Mouse (Mus musculus) left cerebral cortex, postnatal 25 days (tissue): ENCODE results near the gene Nr1i2. TPM values are rescaled to one million over a fixed set of nuclear protein-coding genes. Genes with fewer than 3 reads are reported as not detected.

Experiments
- DNase-seq, 2 experiments: peaks; one replicate each; pipeline ENCODE4 v3.0.0; 2022; ENCODE audit warnings: low spot score in 2 of 2, mixed read lengths in 1 of 2
- intact Hi-C: fragments of 180-260 bp; cut with DNase I; formaldehyde crosslinking; loops from one replicate; pipeline ENCODE4 v1.15.1; 2025
- total RNA-seq, 2 experiments: library from RNA; stranded (reverse); gene quantifications; 2 replicates each; pipeline ENCODE4 v1.2.3; 2021

Gene Nr1i2
- total RNA-seq, 2 experiments from 2014 or later, result not detected

- intact Hi-C loops, result no loop called here
- no peak for DNase-seq
These were observed 5.8 kb downstream of the Nr1i2 start for GRCm38 (mm10) chr16:38288851-38289250.

DNA sequence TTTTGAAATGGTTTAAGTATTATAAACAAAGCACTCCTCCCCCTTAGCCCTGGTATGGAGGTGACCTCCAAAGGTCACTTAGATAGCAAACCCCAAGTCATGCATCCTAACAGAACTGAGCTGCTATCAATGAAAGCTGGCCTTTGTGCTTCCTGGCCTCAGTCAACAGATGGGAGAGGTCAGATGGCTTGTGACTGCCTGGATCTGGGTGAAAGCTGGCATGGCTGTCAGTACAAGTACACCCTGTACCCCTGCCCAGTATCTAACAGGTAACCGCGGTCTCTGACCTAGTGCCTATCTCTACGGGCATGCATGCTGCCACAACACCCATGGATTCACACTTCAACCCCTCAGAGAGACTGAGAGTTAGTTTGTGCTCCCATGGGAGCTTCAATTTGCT lies 6.9 kb downstream of the Nr1i2 start:
- intact Hi-C loops, result no loop called here
- no peak for DNase-seq

DNA sequence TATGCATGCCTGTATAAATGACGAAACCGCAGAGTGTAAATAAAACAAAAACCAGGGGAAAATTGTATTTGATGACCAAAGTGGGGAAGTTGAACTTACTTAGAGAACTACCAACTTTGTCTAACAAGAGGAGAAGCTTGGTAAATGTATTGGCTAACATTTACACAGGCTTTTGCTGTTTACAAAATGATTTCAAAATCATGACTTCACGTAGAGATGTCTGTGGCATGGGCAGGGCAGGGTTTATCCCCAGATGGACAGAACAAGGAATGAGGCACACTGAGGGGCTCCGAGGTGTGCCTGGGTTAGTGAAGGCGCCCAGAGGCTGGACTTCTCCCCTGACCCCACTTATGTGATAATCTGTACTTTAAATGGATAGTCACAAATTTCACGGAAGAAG lies 7.3 kb downstream of the Nr1i2 start:
- DNase-seq, result no peak
- intact Hi-C loops, result no loop called here

GRCm38 (mm10) chr16:38286541-38286940 lies 8.1 kb downstream of the Nr1i2 start:
- intact Hi-C loops, result no loop called here
- no peak for DNase-seq

GRCm38 (mm10) chr16:38285801-38286200 lies 8.8 kb downstream of the Nr1i2 start:
- DNase-seq, result no peak
- intact Hi-C loops, result no loop called here

DNA sequence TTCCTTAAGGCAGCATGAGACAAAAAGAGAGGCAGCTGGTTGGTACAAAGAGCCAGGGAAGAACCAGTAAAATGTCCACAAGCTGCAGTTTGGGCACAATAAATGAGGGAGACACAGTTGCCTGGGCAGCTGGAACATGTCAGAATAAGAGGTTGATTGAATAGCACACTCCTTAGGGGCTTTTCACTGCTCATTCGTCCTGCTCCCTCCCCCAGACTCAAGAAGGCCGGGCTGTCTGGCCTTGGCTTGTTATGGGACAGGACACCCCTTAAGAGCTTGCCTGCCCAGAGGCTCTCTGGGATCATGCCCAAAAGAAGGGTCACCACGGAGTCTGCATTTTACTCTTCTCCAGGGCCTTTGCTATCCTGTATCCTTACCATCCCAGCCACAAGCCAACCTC lies 11.3 kb downstream of the Nr1i2 start:
- intact Hi-C loops, result no loop called here

DNA sequence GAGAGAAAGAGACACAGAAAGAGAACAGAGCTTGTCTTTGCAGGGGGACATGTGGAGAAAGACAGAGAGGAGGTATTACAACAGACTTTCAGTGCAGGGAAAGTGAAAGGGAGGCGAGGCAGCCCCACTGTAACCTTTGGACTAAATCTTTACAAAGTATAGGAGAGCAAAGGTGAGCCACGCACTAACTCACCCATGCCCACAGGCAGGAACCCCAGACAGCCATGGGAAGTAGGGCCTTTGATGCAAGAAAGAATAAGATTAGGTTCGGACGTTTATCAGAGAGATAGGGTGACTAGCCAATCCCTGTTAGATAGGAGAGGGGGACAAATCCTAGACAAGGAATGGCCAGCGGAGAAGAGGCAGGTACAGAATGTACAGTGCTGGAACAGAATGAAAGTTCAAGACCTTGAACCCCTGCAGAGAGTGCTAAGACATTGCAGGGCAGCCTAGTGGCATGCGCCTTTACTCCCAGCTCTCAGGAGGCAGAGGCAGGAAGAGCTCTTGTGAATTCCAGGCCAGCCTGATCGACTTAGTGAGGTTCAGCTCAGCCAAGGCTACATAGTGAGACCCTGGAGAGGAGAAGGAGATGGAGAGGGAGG lies 12.0 kb downstream of the Nr1i2 start:
- intact Hi-C loops, result no loop called here
- DNase-seq, result no peak

More for the DNA sequence above, 11.3 kb downstream of the Nr1i2 start:
- no peak for DNase-seq

- DNase-seq, result no peak
- intact Hi-C loops, result no loop called here
These were observed 13.7 kb downstream of the Nr1i2 start for GRCm38 (mm10) chr16:38280951-38281350.

DNA sequence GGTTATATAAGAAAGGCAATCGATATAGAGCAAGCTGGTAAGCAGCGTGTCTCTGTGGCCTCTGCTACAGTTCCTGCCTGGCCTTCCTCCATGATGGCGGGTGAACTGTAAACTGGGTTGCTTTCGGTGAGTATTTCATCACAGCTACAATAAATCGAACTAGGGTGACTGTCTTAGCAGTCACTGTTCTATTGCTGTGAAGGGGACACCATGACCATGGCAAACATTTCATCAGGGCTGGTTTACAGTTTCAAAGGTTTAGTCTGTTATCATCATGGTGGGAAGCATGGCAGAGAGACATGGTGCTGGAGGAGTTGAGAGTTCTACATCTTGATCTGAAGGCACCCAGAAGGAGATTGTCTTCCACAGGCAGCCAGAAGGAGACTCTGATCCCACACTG lies 14.8 kb downstream of the Nr1i2 start:
- intact Hi-C loops, result no loop called here
- no peak for DNase-seq

GRCm38 (mm10) chr16:38274737-38275136 lies 19.9 kb downstream of the Nr1i2 start:
- intact Hi-C loops, result no loop called here
- no peak for DNase-seq

DNA sequence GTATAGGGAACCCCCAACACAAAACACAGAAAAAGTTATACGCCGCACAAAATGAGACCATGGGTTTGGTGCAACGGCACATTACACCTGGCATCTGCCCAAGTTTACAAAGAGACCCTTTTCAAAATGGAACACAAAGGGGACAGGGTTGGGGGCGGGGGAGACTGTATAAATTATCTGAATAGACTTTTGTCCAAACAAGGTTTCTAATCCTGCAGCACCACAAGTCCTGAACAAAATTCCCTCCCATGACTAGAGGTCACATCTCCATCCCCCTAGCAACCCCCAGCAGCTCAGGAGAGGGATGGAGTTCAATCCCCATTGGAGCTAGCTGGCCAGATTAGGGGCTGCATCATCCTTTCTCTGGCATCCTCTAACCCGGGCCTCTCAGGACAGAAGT lies 22.1 kb downstream of the Nr1i2 start:
- intact Hi-C loops, result no loop called here
- DNase-seq, result no peak

- no peak for DNase-seq
- intact Hi-C loops, result no loop called here
These were observed 23.0 kb downstream of the Nr1i2 start for GRCm38 (mm10) chr16:38271601-38272000.

- intact Hi-C loops, result no loop called here
- DNase-seq, result no peak
These were observed 38.7 kb downstream of the Nr1i2 start for GRCm38 (mm10) chr16:38255927-38256326.

DNA sequence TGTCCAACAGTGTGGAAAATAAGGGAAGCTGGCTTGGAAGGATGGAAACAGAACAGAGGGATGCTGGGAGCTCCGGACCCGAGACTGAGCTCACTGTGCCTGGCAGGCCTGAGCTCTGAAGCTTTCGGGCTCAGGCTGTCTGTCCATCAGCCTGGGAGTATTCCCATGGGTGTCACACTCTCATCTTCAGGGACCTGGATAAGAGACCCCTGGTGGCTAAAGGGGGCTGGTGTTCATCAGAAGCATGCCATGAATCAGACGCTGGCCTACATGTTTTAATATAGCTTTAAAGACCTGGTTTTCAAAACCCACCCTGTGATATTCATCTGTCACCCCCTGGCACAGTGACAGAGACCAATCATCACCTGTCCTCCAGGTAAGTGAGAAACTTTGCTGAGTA lies 39.5 kb downstream of the Nr1i2 start:
- DNase-seq, result no peak
- intact Hi-C loops, result no loop called here

DNA sequence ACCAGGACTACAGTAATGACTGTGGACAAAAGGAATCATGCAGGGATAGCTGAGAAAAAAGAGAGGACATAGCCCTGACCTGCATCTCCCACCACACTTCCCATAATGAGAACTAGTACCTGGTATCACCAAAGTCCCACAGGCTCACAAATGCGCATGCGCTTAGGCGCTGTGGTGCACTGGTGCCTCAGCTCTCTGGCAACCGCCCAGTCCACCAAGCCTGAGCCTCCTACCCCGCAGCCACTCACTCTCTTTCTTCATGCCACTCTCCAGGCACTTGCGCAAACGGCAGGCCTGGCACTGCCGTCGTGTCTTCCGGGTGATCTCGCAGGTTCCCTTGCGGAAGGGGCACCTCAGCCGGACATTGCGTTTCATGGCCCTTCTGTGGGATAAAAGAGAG lies 40.6 kb downstream of the Nr1i2 start:
- no peak for DNase-seq
- intact Hi-C loops, result no loop called here

DNA sequence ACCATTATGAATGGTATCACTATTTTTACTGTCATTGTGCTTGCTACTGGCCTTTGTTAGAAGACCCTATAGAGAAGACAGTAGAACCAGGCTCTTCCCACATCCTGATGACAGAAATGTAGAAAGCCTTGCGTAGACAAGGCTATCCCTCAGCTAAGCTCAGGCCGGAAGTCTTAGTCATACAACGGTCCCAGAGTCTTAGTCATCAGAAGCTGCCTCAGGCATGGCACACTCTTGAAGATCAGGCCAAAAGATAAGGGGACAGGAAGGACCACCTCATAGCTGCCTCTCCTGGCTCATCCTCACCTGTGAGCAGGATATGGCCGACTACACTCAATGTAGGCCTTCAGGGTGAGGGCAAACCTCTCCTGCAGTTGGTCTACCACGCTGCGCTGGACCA lies 44.2 kb downstream of the Nr1i2 start:
- no peak for DNase-seq
- intact Hi-C loops, result no loop called here

GRCm38 (mm10) chr16:38248331-38248961 lies 46.2 kb downstream of the Nr1i2 start:
- DNase-seq, result no peak
- intact Hi-C loops, result no loop called here

DNA sequence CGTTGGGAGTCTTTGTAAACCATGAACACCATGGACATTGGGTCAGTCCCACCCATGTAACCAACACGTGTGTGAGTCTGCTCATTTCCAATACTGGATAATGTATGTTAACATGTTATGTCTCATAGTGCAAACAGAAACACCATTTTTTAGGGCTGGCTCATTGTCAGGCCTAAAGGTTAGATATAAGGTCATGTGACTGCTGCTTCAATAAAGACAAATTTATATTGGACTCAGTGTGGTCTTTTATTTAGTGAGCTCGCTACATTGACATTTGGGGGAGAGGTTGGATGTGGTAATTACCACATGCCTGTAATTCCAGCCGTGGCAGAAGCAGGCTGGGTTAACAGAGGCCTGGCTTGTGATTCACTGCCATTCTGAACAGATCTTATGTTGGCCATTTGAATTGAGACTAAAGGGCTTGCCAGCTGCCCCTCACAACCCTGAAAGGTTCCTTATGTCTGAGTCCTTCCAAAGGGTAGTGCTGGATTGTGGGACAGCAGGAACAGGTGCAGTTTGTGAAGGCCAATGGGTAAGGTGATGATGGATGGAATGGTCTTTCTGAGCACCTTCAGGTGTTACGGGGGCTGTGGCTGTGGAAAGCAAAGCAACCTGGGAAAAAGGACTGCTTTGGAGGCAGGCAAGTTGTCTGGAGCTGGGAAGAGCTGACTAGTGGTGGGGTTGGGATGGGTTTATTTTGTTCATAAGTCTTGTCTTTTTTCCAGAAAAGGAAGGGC lies 48.6 kb downstream of the Nr1i2 start:
- intact Hi-C loops, result no loop called here
- DNase-seq, result no peak

DNA sequence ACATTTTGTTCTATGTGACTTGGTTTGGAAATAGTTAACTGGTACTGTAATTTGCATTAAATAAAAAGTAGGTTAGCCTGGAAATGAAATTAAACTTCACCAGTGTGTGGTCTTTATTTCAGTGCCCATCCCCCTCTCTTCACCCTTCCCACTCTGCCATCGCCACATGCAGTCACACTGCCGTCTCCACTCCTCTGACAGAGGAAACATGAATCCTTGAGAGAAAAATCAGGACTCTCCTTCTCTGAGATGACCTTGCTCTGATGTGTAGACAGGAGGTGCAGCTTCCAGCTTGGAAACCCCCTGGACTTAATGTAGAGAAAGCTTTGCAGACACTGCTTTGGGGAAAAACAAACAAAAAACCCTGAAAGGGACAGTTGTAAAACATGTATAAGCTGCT lies 49.2 kb downstream of the Nr1i2 start:
- no peak for DNase-seq
- intact Hi-C loops, result no loop called here

DNA sequence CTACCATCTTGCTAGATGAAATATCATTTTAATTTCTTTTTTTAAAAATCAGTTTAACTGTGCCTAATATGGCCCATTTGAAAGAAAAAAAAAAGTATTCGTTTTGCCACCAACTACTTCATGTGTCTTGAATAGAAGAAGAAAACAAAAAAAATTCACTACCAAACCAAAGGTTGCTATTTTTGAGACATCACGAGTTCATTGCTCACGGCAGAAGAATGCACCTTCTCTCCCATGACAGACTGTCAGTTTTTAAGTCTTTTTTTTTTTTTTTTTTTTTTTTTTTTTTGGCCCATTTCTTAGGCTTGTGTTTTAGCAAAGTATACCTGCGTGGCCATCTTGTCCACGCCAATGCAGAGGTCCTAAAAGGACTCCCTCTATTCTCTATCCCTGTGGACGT lies 50.5 kb downstream of the Nr1i2 start:
- intact Hi-C loops, result no loop called here
- DNase-seq, result no peak

- no peak for DNase-seq
- intact Hi-C loops, result no loop called here
These were observed 54.5 kb downstream of the Nr1i2 start for GRCm38 (mm10) chr16:38240167-38240566.
